Mouse (Mus musculus): ENCODE results near the gene Papolg. TPM values are rescaled to one million over a fixed set of nuclear protein-coding genes. Genes with fewer than 3 reads are reported as not detected.
"Not testable (repeated sequence)": the region's sequence is repeated elsewhere in the genome, so short reads cannot be mapped to it uniquely, and the experiment has no call there.

Gene Papolg
- polyA plus RNA-seq (2017; shearing (Covaris generic)): 10 to 100 TPM; 34.0 to 43.1 TPM

DNA sequence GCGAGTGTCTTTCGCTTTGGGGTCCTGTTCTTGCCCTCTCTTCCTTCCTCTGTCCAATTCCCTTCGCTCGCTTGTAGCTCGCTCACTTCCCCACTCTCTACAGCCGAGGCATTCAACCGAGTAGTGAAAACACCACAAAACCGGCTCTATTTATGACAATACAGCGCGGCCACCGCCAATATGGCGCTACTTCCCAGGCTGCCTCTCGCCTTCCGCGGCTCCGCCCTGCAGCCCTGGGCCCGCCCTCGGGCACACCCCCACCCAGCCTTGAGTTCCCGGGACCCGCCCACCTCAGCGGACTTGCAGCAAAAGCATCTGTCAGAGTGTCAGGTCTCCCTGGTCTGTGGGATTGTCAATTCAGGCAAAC lies at the start of gene Papolg:
Gene Papolg (minus strand): TSS at position 194 of the 367 bp plus-strand sequence.
- ATAC-seq: peak; percentile 92

DNA sequence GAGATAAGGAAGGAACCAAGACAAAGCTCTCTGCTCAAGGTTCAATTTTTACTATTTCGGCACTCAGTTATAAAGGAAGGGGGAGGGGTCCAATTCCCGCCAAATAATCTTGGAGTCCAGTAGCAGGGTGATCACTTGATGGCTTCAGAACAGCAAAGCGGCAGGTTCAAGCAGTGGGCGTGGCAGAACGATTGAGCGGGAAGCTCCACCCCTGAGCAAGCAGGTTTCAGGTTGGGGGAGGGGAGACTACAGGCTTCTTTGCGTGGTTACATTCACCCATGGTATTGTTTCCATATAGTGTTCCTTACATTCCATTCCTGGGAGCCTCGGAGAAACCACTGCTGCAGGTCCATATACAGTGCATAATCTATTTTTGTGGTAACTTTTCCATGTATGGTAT lies 33.1 kb upstream of the Papolg start:
- ATAC-seq: not testable (repeated sequence)

DNA sequence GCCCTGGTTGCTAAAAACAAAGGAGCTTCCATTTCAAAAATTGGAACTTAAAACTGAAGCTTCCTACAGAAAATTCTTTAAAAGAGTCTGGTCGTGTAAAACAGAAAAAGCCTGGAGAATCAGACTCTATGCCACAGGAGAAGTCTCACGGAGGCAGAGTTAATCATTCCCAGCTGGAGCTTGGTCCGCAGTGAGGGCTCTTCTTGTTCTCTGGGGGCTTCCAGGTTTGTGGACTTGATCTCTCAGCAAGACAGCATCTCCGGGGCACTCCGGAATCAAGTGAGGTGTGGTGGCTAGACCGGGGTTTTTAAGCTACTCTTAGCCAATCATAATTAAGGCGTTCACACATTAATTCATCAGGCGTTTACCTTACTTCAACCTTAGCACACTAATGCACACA lies 32.6 kb upstream of the Papolg start:
- ATAC-seq: peak; percentile 49

DNA sequence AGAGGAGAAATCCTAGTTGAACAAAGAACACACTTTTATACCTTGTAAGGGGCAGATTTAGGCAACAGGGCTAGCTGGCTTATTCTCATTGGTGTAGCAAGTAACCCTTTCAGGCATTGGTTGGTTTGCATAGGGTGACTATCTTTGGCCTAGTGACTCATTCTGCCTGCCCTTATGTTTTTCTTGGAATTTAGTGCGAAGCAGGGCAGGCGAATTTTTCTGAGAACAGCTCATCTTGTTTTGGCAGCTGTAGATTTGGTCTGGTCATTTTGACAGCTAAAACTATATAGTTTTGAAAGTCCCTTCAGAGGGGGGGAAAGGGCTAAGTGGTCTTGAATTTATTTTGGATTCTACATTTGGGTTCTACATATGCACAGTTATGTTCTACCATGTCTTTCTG lies 18.8 kb upstream of the Papolg start:
- ATAC-seq: not testable (repeated sequence)

DNA sequence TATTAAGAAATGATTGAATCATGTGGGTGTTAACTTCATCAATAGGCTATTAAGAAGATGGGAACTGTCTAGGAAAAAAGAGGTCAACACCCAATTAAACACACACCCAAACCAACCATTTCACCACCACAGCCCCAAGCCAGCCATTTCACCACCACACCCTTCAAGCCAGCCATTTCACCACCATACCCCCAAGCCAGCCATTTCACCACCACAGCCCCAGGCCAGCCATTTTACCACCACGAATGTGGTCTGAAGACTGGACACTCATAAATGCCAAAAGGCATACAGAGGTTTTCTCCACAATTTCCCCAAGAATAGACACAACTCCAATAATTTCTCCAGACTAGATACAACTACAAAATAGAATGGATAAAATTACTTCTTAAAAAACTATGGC lies 8.9 kb upstream of the Papolg start:
- no peak for ATAC-seq

DNA sequence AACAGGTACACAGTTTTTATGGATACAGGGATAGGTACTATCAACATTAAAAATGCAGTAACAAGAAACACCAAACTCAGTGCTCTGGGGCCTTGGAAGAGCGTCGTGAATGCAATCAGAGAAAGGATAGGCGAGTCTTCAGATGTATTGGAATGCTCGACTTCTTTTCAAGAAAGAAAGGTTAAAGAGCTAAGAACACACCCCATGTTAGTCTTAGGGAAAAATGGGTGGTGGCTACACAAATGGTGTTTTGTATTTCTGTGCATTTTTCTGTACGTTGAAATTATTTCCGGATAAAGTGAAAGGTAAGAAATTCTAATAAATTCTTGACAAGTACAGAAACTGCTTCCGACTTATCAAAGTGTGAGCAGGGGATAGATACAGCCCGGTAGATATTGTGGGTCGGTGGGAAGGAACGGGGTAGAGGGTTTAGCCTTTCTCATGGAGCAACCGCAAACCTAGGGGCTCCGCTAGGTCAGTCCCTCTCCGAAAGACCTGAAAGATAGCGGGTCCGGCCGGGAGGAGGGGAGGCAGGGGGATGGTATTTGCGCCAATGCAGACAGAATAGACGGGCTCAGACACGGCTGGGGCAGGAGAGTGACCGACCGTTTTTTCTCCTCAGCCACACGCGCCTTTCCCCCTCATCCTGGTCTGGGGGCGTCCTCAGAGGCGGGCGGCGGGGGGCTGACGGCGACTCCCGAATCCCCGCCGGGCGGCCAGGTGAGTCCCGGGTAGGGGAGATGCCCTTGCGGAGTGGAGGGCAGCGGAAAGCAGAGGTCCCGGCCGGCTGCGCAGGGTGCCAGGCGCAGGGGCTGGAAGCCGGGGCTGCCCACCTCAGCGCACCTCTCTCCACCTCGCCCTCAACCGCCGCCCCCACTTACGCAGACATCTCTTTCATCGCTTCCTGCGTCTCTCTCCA lies 653 bp downstream of the Papolg start:
- peak; percentile 83 for ATAC-seq

DNA sequence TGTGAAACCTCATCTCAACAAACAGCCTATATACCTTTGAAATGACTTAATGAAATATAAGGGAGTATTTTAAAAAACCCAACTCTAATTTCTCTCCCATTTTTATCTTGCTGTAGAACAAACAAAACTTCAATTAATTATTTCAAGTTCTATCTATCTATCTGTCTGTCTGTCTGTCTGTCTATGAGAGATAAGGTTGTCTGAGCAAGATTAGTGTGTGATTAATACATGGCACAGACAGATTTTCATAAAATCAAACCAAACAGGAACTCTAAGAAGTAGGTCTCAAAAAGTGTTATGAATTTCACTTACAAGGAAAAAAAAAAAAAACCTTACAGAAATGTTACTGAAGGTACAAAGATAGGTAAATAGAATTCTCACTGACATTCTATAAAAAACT lies 1.5 kb downstream of the Papolg start:
- no peak for ATAC-seq

DNA sequence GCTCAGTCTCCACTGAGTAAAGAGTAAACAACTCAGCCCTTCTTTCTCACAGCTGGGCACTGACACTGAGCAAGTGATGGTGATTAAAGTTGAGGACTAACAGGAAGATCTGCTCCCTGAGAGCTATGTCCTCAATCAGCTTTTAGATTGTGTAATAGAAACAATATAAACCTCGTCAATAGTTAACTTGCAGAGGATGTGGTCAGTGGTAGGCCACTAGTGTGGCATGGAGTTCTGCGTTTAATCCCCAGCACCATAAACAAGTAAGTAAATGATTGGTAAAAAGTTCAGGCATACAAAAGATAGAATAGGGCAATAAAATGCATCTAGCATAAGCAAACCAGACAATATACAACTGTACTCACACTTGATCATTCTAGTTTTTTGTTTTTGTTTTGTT lies 30.7 kb downstream of the Papolg start:
- ATAC-seq: no peak

DNA sequence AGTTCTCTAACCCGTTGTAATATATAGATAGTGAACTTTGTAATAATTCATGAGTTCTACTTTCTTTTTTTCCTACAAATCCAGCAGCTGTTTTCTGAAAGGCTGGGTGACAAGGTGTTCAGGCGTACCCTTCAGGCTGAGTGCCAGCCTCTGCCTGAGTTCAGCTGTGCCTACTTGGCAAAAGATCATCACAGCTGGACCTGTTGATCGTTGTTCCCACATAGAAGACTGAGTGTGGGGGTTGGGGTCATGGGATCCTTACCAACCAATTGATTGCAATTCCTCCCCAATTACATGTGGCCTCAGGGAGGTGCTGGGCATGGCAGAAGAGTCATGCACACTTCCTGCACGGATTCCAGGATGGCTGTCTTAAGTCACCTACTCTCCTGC lies 38.3 kb downstream of the Papolg start:
- ATAC-seq: no peak

DNA sequence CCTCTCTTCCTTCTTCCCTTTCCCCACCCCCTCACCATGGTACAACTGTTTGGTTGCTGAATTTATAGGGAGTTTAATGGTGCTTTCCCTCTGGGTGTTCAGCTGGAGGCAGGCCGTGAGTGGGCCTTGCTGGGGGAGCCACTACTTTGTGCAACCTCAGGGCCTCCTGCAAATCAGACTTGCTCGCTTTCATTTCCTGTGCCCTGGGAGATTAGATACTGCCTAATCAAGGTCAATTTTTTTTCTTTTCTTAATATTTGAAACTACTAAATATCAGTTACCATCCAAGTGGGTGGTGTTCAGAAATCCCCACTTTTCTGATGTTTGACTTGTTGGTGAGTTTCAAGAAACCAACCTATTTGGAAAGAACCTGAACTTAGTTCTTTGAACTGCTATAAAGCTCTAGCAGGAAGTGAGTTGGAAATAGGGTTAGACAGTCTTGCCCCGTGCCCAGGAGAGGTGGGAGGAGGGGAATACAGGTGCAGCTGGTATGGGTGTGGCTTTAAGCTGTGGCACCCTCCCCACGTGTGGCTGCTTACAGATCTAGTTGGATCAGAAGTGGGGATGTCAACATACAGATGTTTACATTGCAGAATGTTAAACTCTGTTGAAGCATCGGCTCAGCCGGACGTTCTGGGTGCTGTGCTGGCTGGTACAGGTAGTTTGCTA lies 38.9 kb downstream of the Papolg start:
- peak; percentile 74 for ATAC-seq

DNA sequence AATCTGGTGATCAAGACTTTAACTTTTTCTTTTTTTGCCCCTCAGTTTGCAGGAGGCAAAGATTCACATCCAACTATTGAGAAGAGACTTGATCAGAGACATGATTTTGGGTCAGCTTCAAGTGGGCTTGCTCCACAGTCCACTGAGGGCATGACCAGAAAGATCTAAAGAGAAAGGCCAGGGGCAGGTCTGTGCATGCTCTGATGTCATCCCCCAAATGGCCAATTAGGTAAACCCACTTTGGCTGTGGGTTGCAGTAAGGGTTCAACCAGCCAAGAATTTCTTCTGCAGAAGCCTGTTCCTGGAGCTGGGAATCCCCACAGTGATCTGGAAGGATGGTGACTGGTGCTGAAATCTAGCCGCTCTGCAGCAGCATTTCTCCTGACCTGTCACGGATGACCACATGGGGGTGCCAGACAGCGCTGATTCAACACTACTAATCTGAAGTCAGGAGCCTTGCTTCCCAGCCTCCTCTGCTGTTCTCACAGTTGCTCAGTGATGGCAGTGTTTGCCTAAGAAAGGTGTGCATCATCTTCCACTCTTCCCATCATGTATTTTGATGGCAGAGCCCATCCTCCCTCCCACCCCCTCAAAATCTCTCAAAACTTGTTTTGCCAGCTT lies 39.8 kb downstream of the Papolg start:
- peak; percentile 52 for ATAC-seq

DNA sequence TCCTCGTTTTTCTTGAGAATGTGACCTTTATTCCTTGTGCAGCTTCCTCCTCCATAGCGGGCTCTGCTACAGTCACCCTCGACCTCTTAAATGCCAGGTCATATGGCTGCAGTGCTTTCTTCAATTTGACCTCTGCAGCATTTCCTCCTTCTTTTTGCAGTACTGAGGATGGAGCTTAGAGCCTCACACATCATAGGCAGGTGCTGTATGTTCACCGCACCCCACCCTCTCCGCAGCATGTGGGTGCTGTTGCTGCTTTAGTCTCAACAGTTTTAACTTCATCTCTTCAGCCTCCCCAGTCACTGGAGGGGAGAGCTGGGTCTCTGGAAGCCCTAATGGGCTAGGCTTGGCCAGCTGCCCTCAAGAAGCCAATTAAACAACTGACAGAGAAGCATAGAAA lies 41.7 kb downstream of the Papolg start:
- ATAC-seq: no peak

DNA sequence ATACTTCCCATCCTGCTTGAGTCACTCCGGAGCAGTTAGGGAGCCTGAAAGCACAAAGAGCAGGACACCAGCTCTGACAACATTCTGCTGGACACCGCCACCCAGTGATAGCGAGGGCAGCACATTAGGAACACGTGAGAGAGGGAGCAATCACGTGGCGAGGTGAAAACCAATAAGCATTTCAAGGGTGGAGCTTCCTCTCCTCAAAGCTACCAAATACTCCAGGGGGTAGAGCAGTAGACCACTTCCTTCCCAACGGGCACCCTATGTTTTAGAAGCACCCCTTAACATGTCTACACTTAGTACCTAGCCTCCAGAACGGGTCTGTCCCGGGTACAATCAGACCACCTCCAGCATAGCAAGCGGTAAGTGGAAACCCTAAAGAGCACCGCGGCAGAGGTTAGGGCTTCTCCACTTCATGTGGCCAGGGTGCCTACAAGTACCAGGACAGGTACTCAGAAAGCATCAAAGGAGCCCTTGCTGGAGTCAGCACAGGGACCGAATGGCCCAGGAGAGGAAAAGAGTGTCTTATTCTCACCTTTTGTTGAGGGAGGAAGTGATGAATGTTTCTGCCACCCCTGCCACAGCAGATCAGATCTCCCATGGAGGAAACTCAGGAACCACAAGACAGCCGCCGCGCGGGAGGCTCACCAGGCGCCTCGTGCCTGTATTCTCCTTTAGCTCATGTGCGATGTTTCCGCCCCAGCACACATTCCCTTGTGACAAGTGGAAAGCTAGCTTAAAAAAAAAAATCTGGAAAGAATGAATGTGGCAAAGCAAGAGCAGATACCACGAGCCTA lies 48.8 kb downstream of the Papolg start:
- peak; percentile 89 for ATAC-seq

DNA sequence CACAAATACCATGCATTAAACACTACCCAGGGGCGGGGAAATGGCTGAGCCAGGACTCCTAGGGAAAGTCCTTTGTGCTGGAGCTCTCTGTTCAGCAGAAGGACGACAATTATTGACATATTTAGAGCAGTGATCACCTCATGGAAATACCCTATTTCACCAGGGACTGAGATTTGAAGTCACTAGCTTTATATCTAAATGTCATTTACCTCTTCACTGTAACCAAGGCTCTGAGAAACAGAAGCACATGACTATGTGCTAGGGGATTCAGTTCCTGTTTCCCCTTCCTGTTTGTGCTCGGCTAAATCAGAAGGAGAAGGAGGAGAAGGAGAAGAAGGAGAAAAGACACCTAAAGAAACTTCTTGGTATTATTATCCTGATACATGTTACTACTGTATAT lies 71.8 kb downstream of the Papolg start:
- ATAC-seq: peak; percentile 37

DNA sequence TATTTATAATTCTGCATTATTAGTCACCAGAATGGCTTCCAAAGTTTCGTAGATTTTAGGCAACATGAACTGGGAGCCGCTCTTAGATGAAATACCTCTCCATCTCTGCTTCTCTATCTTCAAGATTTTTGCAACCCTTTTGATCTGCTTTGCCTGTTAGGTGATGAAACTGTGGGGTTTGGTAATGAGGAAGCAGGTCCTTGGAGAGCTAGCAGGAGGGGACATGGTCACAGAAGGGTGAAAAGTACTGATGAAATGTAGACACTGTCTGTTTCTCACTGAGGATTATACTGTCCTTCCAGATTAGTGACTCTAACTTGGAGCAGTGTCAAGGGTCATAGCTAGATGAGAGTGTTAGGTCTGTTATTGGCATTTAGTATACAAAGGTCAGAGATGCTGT lies 73.4 kb downstream of the Papolg start:
- no peak for ATAC-seq

DNA sequence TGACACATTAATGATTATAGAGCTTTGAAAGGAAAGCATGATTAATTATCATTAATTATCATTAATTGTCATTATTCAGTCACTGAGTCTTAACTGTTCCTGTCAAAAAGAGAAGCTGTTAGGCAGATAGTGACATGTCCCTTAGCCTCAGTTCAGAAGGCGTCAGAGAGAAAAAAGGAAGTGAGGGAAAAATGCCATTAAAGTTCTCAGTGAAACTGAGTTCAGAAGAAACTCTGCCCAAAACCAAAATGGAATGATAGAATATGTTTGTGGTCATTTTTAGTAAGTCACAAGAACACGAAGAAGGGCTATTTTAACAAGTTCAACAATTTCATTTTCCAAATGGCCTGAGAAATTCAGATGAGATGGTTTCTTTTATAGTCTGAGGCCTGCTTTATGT lies 74.1 kb downstream of the Papolg start:
- no peak for ATAC-seq

DNA sequence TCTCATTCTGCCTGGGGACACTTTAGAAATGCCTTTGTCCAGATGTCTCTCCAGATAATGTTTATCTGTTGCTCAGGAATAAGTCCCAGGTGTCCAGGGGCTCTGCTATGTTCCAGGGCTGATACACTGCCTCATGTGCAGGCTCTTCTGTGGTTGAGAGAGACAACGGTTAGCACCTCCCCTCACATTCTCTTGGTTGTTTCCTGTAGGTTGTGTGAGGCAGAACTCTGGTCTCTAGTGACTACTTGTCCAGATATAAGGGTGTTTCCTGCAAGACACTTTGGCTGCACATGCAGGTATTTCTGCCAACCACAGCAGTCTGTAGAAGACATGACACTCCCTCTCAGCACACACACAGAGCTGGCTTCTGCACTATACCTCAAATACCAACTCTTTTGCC lies 76.3 kb downstream of the Papolg start:
- peak; percentile 67 for ATAC-seq

Other genes with a start within 250 kb of the Papolg start
- gene Pus10, start 229.6 kb downstream of the Papolg start, polyA plus RNA-seq (2017; shearing (Covaris generic)): 10 to 100 TPM; 20.9 to 22.7 TPM
- 10 to 100 TPM; 10.4 to 11.7 TPM for gene Pex13, start 229.3 kb downstream of the Papolg start, polyA plus RNA-seq (2017; shearing (Covaris generic))
- gene Rel, start 124.3 kb downstream of the Papolg start, polyA plus RNA-seq (2017; shearing (Covaris generic)): 10 to 100 TPM; 19.5 to 23.8 TPM
- not detected for gene A830031A19Rik, start 179.8 kb upstream of the Papolg start, polyA plus RNA-seq (2017; shearing (Covaris generic))
- under 1 TPM; 0.37 to 0.96 TPM for gene Bcl11a, start 182.8 kb upstream of the Papolg start, polyA plus RNA-seq (2017; shearing (Covaris generic))